Mouse (Mus musculus): ENCODE measurements around the gene Gm5039. TPM values are rescaled to one million over a fixed set of nuclear protein-coding genes. Genes with fewer than 3 reads are reported as not detected.
"Not testable (repeated sequence)": the region's sequence is repeated elsewhere in the genome, so short reads cannot be mapped to it uniquely, and the experiment has no call there.

Gene Gm5039
- not detected in 2 replicates for polyA plus RNA-seq (2012; ENCODE audit: insufficient read depth, insufficient read length, missing spikeins)

DNA sequence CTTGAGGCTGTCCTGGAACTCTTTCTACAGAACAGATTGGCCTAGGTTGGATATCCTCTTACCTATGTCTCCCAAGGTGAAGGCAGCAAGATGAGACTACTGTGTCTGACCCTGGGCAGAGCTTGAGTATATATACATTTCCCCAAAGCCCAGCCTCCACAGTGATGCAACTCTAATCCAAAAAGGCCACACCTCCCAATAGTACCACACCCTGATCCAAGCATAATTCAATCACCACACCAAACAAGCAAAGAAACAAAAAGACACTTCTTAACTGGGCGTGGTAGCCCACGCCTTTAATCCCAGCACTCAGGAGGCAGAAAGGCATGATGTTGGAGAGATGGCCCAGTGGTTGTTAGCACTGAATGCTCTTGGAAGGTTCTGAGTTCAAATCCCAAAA, at the start of gene Gm5039:
Gene Gm5039, minus strand, starts transcription at position 101 of the 400 bp plus-strand sequence.
- not testable (repeated sequence) for H3K4me3 ChIP-seq (ENCODE audit: insufficient read depth, low read length); H3K27ac ChIP-seq (ENCODE audit: insufficient read depth, low read depth, low read length); H3K4me1 ChIP-seq (ENCODE audit: control insufficient read depth, insufficient read depth, low read length)

DNA sequence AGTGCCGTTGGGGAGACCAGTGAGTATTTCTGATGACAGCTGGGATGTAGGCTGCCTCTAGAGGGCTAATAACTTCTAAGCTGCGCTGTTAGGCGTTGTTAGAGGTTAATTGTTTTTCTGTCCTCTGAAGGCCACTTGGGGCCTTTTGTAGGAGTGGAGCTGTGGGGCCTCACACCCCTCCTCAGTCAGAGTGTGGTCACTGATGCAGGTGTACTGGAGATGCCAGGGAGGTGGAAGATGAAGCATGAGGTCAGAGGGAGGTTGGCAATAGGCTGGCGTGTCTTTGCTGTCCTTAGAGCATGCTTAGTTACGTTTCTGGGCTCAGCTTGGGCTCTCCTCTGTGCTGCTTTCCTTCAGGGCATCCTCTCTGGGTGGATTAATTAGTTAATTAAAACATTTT, 48.2 kb upstream of the Gm5039 start:
- H3K4me3 ChIP-seq (ENCODE audit: insufficient read depth, low read length), result no peak overlapping the region
- TF ChIP-seq POLR2A (IDR thresholded peaks at IDR 0.05; ENCODE audit: borderline replicate concordance, low read depth, low read length), result no peak
- no peak for TF ChIP-seq CTCF (IDR thresholded peaks at IDR 0.05; ENCODE audit: low read depth, low read length)
- peaks cover 27% of the 10 kb centered on the region for H3K4me1 ChIP-seq (ENCODE audit: control insufficient read depth, insufficient read depth, low read length)
- no peak overlapping the region for H3K27ac ChIP-seq (ENCODE audit: insufficient read depth, low read depth, low read length)

DNA sequence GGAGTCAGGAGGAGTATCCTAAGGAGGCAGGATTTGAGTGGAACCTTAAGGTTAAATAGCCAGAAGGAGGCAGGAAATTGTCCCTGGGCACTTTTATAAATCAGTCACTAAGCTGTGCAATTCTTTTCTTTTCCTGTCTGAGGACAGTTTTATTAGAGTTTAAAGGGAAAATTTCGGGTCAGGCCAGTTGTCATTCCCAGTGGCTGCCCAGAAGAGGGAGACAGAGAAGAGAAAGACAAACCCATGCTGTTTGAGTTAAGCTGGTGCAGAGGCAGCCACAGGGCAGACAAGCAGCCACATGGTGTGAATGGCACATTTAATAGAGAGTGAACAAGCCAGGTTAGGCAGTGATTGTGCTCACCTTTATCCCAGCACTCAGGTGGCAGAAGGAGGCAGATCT, 46.5 kb upstream of the Gm5039 start:
- not testable (repeated sequence) for H3K27ac ChIP-seq (ENCODE audit: insufficient read depth, low read depth, low read length); H3K4me3 ChIP-seq (ENCODE audit: insufficient read depth, low read length)
- H3K4me1 ChIP-seq (ENCODE audit: control insufficient read depth, insufficient read depth, low read length), result peaks cover 27% of the 10 kb centered on the region

DNA sequence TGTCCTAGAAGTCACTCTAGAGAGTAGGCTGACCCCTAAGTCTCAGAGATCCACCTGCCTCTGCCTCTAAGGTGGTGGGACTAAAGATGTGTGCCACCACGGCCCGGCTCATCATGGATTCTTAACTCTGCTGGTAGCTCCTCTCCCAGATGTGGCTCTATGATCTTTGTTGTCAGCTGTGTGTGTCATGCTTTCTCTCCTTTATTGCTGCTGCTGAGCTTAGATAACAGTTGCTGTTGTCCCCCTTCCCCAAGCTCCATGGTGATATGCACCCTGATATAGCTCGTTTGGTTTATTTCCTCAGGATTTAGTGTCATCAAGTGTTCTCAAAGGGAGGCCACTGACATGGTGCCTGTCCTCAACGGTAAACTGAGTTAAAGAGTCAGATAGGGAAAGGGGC, 45.9 kb upstream of the Gm5039 start:
- Histone ChIP-seq H3K4me1 (ENCODE audit: control insufficient read depth, insufficient read depth, low read length) (peaks cover 27% of the 10 kb centered on the region), H3K27ac (ENCODE audit: insufficient read depth, low read depth, low read length) (peak overlapping the region; percentile 35; the same call in 1 of the 2 replicates)
- not testable (repeated sequence) for H3K4me3 ChIP-seq (ENCODE audit: insufficient read depth, low read length)

DNA sequence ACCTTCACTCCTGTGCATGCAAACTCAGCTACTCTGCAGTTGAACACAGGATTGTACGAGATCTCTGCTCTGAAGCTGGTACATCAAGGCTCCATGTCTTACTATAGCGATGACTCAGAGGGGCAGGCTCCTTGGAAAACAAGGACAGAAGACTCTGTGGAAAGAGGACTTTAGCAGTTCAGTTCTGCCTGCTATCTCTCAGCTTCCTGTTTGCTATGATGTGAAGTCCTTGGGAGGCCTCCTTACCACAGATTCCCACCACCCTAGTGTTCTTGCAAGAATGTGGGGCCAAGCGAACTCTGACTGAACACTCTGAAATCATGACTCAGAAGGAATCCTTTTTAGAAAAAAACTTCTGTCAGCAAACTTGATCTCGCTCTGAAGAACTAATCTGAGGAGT, 44.8 kb upstream of the Gm5039 start:
- peaks cover 27% of the 10 kb centered on the region for H3K4me1 ChIP-seq (ENCODE audit: control insufficient read depth, insufficient read depth, low read length)
- 0 out of 2 replicates have a peak overlapping the region, but pooled peaks have one; percentile 17 for H3K4me3 ChIP-seq (ENCODE audit: insufficient read depth, low read length)
- H3K27ac ChIP-seq (ENCODE audit: insufficient read depth, low read depth, low read length), result peak overlapping the region; percentile 2
- TF ChIP-seq CTCF (IDR thresholded peaks at IDR 0.05; ENCODE audit: low read depth, low read length), result no peak
- no peak for TF ChIP-seq POLR2A (IDR thresholded peaks at IDR 0.05; ENCODE audit: borderline replicate concordance, low read depth, low read length)

DNA sequence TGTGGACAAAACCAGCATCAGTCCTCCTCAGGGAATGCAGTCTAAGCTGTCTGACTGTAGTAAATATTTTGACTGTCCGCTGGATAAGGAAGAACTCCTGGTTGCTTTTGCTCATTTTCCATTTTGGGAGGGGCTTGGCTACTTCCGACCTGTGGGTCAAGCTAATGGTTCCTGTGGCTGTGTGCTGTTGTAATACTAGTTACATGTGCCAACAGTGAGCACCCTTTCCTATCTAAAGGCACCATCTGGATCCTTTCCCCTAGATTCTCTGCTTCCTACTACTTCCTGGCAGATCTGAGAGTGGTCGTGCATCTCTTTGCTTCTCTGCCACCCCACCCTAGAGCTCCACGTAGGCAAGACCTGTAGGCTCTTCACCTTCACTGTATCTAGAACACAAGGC, 43.8 kb upstream of the Gm5039 start:
- H3K27ac ChIP-seq (ENCODE audit: insufficient read depth, low read depth, low read length), result no peak overlapping the region
- no peak overlapping the region for H3K4me3 ChIP-seq (ENCODE audit: insufficient read depth, low read length)
- peaks cover 27% of the 10 kb centered on the region for H3K4me1 ChIP-seq (ENCODE audit: control insufficient read depth, insufficient read depth, low read length)
- TF ChIP-seq CTCF (IDR thresholded peaks at IDR 0.05; ENCODE audit: low read depth, low read length) (no peak), POLR2A (IDR thresholded peaks at IDR 0.05; ENCODE audit: borderline replicate concordance, low read depth, low read length) (no peak)

DNA sequence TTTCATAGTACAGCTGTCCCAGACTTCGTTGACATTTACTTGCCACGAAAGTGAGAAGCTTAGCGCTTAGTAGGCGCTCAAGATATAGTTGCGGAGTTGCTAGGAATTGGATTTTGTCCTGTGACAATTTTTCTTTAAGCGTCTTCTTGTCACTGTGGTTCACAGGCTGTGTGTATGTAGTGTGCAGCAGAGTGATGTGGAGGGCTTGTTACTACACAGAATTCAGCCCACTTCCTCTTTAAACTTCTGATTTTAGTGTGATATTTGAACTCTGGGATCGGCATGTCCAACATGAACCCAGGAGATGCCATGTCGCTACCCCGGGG, 37.3 kb upstream of the Gm5039 start:
- Histone ChIP-seq H3K4me1 (ENCODE audit: control insufficient read depth, insufficient read depth, low read length) (peaks cover 3% of the 10 kb centered on the region; the same call in 1 of the 2 replicates), H3K4me3 (ENCODE audit: insufficient read depth, low read length) (peak overlapping the region; percentile 72), H3K27ac (ENCODE audit: insufficient read depth, low read depth, low read length) (no peak overlapping the region)
- TF ChIP-seq CTCF (IDR thresholded peaks at IDR 0.05; ENCODE audit: low read depth, low read length), result no peak
- no peak for TF ChIP-seq POLR2A (IDR thresholded peaks at IDR 0.05; ENCODE audit: borderline replicate concordance, low read depth, low read length)

DNA sequence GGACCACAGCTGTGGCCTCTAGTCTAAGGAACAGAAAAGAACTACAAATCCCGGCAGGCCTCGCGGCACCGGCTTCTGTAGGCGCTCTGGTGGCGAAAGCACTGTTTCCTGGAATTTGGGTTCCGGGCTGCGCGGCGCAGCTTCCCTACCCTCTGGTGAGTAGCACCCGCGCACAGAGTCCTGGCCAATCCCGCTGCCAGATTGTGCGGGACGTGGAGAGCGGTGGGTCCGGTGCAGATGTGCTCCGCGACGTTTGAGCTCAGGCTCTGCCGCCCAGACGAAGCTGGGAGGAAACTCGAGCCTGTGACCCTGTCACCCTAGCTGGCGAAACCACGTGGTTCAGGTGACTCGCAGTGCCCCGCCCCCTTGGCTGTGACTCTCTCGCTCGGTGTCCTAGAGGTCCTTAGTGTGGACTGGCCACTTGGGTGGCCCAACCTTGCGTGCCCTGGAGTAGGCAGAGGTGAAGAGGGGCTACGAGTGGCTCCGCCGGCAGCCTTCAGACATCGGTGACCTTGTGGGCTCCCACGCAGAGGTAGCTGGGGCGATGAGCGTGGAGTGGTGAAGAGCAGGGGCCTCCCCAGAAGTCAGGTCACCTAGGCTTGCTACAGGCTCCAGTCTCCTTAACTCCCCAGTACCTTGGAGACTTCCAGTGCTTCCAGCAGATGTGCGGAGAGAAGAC, 36.8 kb upstream of the Gm5039 start, which contains the start of gene Adck1:
Gene Adck1, plus strand, starts transcription at position 114 of the 679 bp plus-strand sequence.
- H3K4me1 ChIP-seq (ENCODE audit: control insufficient read depth, insufficient read depth, low read length), result peaks cover 3% of the 10 kb centered on the region; the same call in 1 of the 2 replicates
- H3K4me3 ChIP-seq (ENCODE audit: insufficient read depth, low read length), result peak within 1 kb of the TSS; percentile 72
- H3K27ac ChIP-seq (ENCODE audit: insufficient read depth, low read depth, low read length), result peak within 1 kb of the TSS; percentile 44
- TF ChIP-seq POLR2A (IDR thresholded peaks at IDR 0.05; ENCODE audit: borderline replicate concordance, low read depth, low read length) (no peak), CTCF (IDR thresholded peaks at IDR 0.05; ENCODE audit: low read depth, low read length) (no peak)

DNA sequence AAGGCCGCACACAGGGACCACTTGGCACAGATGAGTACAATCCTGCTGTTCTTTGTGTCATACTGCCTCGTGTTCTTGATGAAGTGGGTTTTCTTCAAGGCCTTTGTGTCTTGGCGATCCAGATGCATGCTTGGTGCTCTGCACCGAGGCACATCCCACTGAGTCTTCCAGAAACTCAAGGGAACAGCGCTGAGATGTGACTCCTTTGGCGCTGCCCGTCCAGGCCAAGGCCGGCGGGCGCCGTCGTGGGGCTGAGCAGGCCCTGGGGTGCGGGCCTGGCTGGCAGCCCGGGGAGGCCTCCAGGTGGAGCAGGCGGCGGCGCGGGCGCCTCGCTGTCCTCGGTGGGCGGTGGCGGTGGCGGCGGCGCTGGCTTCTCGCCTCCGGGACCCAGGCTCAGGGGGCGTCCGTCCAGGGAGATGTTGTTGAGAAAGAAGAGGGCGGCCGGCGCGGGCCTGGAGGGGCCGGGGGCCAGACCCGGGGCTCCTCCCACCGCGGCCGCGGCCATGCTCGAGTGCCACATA, 30.4 kb upstream of the Gm5039 start:
- H3K4me1 ChIP-seq (ENCODE audit: control insufficient read depth, insufficient read depth, low read length), result no peaks in the 10 kb centered on the region
- H3K27ac ChIP-seq (ENCODE audit: insufficient read depth, low read depth, low read length), result no peak overlapping the region
- no peak for TF ChIP-seq POLR2A (IDR thresholded peaks at IDR 0.05; ENCODE audit: borderline replicate concordance, low read depth, low read length)
- TF ChIP-seq CTCF (IDR thresholded peaks at IDR 0.05; ENCODE audit: low read depth, low read length), result no peak
- H3K4me3 ChIP-seq (ENCODE audit: insufficient read depth, low read length), result no peak overlapping the region

DNA sequence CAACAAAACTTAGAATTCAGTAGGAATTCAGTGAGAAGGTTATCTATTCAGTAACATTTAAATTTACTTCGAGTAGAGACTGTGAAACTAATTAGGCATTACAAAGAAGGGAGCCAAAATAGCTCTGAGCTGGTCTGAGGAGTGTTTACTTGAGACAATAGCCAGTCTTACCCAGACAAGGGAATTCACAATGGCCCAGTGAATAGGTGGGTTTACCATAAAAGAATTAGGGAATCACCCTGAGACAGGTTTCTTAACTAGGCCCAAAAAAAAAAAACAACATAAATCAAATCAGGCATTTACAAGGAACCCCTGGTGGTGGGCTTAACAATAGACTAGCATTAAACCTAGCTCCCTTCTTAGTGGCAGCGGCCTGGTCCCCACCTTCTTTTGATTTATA, 17.5 kb upstream of the Gm5039 start:
- not testable (repeated sequence) for H3K27ac ChIP-seq (ENCODE audit: insufficient read depth, low read depth, low read length); H3K4me1 ChIP-seq (ENCODE audit: control insufficient read depth, insufficient read depth, low read length); H3K4me3 ChIP-seq (ENCODE audit: insufficient read depth, low read length)

DNA sequence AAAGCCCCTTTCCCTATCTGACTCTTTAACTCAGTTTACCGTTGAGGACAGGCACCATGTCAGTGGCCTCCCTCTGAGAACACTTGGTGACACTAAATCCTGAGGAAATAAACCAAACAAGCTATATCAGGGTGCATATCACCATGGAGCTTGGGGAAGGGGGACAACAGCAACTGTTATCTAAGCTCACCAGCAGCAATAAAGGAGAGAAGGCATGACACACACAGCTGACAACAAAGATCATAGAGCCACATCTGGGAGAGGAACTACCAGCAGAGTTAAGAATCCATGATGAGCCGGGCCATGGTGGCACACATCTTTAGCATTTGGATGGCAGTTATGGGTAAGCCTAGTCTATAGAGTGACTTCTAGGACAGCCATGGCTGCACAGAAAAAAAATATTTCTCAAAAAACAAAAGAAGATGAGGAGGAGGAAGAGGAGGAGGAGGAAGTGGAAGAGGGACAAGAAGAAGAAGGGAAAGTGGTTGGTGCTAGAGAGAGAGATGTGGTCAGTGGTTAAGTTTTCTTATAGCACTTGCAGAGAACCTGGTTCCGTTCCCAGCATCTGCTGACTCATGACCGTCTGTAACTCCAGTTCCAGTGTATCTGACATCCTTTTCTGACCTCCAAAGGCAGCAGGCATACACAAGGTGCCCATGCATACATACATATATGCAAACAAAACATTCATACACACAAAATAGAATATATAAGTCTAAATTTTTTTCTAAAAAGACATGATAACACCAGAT, 13.0 kb upstream of the Gm5039 start:
- not testable (repeated sequence) for H3K27ac ChIP-seq (ENCODE audit: insufficient read depth, low read depth, low read length); H3K4me3 ChIP-seq (ENCODE audit: insufficient read depth, low read length); H3K4me1 ChIP-seq (ENCODE audit: control insufficient read depth, insufficient read depth, low read length)
